Mouse (Mus musculus) lung, adult 18-20 months (tissue): ENCODE measurements around the gene Uck2.

Experiments
- DNase-seq, 2 experiments: peaks; one replicate each; pipeline ENCODE4 v3.0.0; 2022; ENCODE audit warnings: mixed read lengths in 2 of 2

Gene Uck2

GRCm38 (mm10) chr1:167253579-167253978, 31.5 kb downstream of the Uck2 start:
- DNase-seq = no peak

DNA sequence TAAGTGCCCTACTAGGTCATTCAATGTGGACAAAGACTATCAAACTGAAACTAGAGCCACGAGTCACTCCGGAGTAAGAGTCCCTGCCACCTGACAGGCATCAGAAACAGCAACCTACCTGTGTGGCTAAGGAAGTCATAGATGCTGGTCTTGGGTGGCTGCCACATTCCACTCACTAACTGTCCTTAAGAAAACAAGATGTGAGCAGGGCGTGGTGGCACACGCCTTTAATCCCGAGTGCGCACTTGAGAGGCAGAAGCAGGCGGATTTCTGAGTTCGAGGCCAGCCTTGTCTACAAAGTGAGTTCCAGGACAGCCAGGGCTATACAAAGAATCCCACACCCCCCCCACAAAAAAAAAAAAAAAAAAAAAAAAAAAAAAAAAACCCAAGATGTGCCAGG, 35.2 kb downstream of the Uck2 start:
- no peak for DNase-seq

DNA sequence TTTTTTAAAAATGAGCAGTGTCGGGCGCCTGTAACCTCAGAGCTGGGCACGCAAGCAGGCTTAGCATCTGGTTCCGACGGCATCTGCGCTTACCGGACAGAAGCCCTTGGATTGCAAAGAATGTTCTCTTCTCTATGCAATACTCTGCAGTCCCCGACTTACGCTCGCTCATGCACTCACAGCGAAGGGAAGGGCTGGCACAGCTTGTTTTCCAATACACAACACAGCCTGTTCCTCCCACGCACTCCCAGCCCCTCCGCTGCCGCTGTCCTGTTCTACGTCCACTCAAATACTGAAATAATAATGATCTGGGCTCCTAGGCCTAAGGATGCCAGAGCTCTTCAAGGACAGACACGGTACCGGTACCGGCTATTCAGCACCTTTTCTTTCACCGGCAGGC, 35.9 kb downstream of the Uck2 start:
- DNase-seq = peak in 1 of 2 experiments; percentile 42

GRCm38 (mm10) chr1:167247886-167248285, 37.2 kb downstream of the Uck2 start:
- no peak for DNase-seq

- DNase-seq = peak; percentile 79 to 85
Observed at GRCm38 (mm10) chr1:167246976-167247375, 38.1 kb downstream of the Uck2 start.

DNA sequence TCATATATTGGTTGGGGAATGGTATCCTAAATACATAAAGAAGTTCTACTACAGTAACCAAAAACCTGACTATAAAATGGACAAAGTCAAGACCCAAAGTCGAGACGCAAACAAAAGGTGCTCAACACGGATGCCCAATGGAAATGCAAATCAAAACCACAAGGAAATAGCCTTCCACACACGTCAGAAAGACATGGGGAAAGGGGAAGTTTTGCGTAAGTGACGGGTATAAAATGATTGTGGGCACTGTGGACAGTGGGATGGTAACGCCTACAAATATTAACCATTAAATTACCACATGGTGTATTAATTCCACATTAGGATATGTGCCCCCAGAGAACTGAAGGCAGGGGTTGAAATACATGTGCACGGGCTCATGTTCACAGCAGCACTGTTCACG, 38.8 kb downstream of the Uck2 start:
- peak in 1 of 2 experiments; percentile 30 for DNase-seq

GRCm38 (mm10) chr1:167245180-167245641, 39.9 kb downstream of the Uck2 start:
- peak; percentile 49 to 60 for DNase-seq

GRCm38 (mm10) chr1:167242191-167242681, 42.9 kb downstream of the Uck2 start:
- peak in 1 of 2 experiments; percentile 34 for DNase-seq

- DNase-seq = no peak
Observed at GRCm38 (mm10) chr1:167241487-167241886, 43.6 kb downstream of the Uck2 start.

- no peak for DNase-seq
Observed at GRCm38 (mm10) chr1:167240361-167240760, 44.8 kb downstream of the Uck2 start.

DNA sequence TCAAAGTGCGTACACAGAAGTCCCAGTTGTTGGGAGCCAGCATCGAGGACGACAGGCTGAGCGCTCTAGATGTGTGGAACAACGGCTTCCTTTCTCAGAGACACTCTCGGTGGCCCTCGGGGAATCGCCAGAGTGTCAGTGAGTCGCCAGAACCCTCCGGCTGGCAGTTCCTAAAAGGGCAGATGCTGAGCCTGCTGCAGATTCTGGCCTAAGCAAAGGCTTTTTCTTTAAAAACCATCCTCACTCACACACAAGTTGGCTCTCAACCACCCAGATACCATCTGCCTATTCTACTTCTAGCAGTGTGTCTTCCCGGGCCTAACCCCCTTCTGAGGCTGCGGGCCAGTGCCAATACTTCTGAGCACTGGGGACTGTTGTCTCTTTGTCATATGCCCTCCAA, 45.2 kb downstream of the Uck2 start:
- no peak for DNase-seq

- peak; percentile 53 to 73 for DNase-seq
Observed at GRCm38 (mm10) chr1:167237798-167238197, 47.3 kb downstream of the Uck2 start.

GRCm38 (mm10) chr1:167236790-167237189, 48.3 kb downstream of the Uck2 start:
- peak; percentile 46 to 64 for DNase-seq

DNA sequence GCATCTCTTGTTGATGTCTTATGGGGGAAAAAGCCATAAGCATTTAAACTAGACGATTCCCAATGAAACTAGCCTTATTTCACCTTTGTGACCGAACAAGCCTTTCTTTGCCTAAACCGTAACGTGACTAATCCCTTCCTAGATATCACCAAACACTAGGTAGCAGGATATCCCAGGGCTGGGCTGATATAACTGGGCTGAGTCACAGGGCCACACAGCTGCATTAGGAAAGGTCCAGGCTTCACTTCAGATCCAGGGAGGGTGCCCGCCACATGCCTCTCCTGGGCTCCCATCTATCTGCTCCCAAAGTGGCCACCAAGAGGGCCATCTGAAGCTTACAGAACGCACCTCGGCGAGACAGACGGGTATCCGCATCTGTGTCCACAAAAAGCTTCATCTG, 50.8 kb downstream of the Uck2 start:
- DNase-seq = no peak

DNA sequence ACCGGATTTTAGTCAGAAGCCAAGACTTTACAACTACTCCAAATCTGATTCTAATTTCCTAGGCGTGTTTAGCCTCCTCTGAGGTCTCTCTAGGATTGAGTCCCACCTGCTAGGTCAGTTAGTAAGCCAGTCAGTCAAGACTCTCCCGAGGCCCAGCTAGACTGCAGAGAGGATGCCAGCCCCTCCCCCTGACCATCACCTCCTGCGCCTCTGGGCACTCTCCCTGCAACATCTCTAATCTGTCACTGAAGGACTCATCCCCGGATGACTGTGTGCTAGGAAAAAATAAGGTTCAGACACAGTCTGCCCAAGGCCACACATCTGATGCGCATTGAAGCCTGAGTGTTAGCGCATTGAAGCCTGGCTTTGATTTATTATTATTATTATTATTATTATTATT, 52.2 kb downstream of the Uck2 start:
- no peak for DNase-seq

- DNase-seq = peak in 1 of 2 experiments; percentile 30
Observed at GRCm38 (mm10) chr1:167231612-167232283, 53.4 kb downstream of the Uck2 start.

- no peak for DNase-seq
Observed at GRCm38 (mm10) chr1:167230930-167231611, 54.0 kb downstream of the Uck2 start.

DNA sequence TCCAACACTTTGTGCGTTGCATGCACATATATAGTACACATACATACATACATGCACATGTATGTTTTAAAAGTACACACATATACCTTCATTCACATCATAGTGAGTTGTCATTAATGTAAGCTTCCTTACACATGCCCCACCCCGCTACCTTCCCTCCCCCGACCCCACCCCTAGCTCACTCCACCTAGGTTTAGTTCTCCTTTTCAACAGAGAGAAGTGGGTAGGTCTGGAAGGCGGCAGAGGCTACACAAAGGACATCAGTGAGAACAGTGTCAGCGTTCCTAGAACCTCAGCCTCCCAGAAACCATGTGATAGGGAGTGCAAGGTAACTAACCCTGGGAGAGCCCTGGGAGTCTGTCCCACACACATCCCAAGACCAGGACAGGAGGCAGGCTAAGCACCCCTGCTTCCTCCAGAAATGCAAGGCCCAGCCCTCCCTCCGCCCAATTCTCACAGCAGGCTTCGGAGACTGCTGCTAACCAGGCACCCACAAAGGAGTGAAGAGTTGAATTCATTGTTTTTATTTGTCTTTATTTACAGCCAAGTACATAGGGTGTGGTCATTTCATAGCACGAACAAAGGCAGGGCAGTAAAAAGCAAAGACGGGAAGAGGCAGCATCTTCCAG, 62.6 kb downstream of the Uck2 start:
- no peak for DNase-seq

DNA sequence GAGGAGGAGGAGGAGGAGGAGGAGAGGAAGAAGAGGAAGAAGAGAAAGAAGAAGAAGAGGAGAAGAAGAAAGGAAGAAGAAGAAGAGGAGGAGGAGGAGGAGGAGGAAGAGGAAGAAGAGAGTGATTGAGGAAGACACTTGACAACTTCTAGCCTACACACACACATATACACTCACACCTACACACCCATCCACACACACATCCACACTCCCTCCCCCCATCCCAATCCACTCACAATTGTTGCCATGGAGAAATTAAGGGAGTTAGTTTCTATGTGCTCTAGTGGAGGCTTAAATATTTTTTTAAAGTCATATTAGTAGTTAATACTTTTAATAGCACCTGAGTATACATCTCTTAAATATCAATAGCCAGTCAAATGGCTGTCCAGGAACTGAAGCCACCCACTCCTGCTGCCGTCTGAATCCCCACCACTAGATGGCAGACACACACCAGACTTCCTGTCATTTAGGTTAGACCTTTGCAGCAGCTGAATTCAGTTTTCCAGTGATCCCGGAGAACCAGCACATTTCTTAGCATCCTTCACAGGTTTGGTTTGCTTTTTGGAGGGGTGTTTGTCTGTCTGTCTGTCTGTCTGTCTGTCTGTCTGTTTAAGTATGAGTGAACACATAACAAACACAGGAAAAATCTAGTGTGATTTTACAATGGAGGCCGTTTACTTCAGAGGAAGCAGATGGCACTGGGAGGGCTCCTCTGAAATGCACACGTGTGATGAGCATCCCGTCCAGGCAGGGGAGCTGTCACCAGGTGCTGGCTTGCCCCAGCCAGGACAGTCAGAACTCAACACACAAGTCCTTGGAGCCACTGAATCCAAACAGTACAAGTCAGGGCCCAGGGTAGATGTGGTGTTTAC, 64.6 kb downstream of the Uck2 start:
- DNase-seq = peak; percentile 78 to 84

DNA sequence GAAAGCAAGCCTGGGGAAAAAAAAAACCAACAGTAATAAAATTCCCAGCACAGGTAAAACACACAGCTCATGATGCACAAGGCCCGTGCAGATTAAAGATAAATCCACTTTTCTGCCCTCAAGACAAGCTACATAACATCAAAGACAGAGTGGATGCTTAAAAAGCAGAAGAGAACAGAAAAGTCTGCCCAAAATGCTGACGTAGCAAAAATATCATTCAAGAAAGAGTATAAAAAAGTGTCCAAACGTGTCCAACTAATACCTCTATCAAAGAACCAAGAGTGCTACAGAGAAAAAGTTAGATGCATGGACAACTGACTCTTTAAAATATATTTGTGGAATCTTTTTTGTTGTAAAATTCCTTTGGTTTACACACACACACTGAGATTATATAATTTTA, 69.7 kb downstream of the Uck2 start:
- no peak for DNase-seq

DNA sequence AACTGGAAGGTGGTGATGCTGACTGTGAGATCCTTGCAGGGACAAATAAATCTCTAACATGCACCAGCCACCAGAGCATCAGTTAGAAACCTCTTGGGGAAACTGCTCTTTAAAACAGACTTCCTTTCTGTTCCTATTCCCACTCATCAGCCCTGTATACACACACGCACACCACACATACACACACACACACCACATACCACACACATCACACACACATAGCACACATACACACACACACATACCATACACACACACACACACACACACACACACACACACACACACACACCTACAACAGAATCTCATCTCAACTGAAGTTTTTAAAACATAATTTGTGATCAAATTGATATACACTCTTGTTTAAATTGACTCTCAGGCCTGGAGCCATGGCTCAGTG, 72.4 kb downstream of the Uck2 start:
- no peak for DNase-seq

DNA sequence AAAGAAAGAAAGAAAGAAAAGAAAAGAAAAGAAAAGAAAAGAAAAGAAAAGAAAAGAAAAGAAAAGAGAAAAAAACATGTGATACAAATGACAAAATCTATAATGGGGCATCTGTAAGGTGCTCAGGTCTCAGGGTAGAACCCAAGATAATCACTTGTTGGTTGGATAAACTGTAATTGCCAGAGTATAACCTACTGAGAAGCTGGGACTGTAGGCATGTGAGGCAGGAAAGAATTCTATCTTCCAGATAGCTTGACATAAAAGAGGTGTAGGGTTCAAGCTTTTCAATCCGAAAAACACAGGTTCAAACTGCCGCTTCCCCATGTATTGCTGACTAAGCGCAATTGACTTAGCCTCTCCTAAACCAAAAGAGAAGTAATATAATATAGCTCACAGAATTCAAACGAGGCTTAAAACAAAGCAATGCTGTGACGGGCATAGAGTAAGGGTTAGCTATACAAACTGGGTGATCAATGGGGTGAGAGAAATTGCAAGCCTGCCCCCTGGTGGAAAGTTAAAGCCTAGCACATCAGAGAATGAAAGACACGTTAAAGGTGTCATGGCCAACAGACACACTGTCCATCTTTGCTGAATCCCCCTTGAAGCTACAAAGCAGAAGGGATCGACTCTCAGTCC, 73.0 kb downstream of the Uck2 start:
- DNase-seq = peak; percentile 25 to 40
